Mouse (Mus musculus) testis, adult 2 months (tissue): ENCODE measurements around the gene Xk. TPM values are rescaled to one million over a fixed set of nuclear protein-coding genes. Genes with fewer than 3 reads are reported as not detected.

Source experiments
- H3K27ac ChIP-seq: fragments of 200-500 bp; 2 replicates; pipeline ENCODE4 v1.5.1; 2012; ENCODE audit warnings: low read depth, low read length; ENCODE audit not compliant: control insufficient read depth, insufficient read depth
- H3K27me3 ChIP-seq: fragments of 200-500 bp; 2 replicates; pipeline ENCODE4 v1.6.1; 2012; ENCODE audit warnings: mild to moderate bottlenecking, low read length, moderate library complexity; ENCODE audit not compliant: control insufficient read depth, insufficient read depth
- H3K36me3 ChIP-seq: fragments of 200-500 bp; 2 replicates; pipeline ENCODE4 v1.6.1; 2012; ENCODE audit warnings: mild to moderate bottlenecking, low read length; ENCODE audit not compliant: control insufficient read depth, insufficient read depth
- H3K4me1 ChIP-seq: fragments of 200-500 bp; 2 replicates; pipeline ENCODE4 v1.6.1; 2012; ENCODE audit warnings: low read length; ENCODE audit not compliant: control insufficient read depth, insufficient read depth
- H3K4me3 ChIP-seq: fragments of 200-500 bp; 2 replicates; pipeline ENCODE4 v1.5.1; 2012; ENCODE audit warnings: low read depth, mild to moderate bottlenecking, low read length, moderate library complexity, mixed read lengths; ENCODE audit not compliant: control insufficient read depth
- CTCF ChIP-seq: fragments of 200-500 bp; IDR thresholded peaks from 2 replicates; pipeline ENCODE4 v1.5.1; 2012; ENCODE audit warnings: low read depth, mild to moderate bottlenecking, inconsistent platforms, low read length, moderate library complexity; ENCODE audit not compliant: control insufficient read depth, insufficient read depth, insufficient replicate concordance
- POLR2A ChIP-seq: fragments of 200-500 bp; IDR thresholded peaks from 2 replicates; pipeline ENCODE4 v1.6.1; 2012; ENCODE audit warnings: low read depth, mild to moderate bottlenecking, inconsistent platforms, low read length, moderate library complexity; ENCODE audit not compliant: control insufficient read depth
- polyA plus RNA-seq: library from polyadenylated mRNA; depleted of rRNA; stranded (reverse); fragments of >200 nt; gene quantifications from 2 replicates; pipeline ENCODE4 v1.2.3, GENCODE M21; 2012; rRNA removed

The Xk gene
- 4.7 and 5.6 TPM in 2 replicates for polyA plus RNA-seq

GRCm38 (mm10) chrX:9272460-9273361, at the start of gene Xk:
TSS of gene Xk (plus strand) at chrX:9272756.
- Histone ChIP-seq H3K27me3 (no peaks in the 10 kb centered on the region), H3K36me3 (no peaks in the 10 kb centered on the region), H3K4me1 (no peaks in the 10 kb centered on the region), H3K27ac (peak within 1 kb of the TSS; percentile 97), H3K4me3 (peak within 1 kb of the TSS; percentile 86)
- TF ChIP-seq POLR2A: peak; percentile 13; the same call in 1 of the 2 replicates
- TF ChIP-seq CTCF: no peak

GRCm38 (mm10) chrX:9227105-9227504, 45.5 kb upstream of the Xk start:
- no peaks in the 10 kb centered on the region for H3K27me3 ChIP-seq

GRCm38 (mm10) chrX:9240737-9241591, 31.6 kb upstream of the Xk start:
- Histone ChIP-seq H3K27ac (no peak overlapping the region), H3K27me3 (no peaks in the 10 kb centered on the region), H3K4me1 (no peaks in the 10 kb centered on the region), H3K4me3 (no peak overlapping the region), H3K36me3 (no peaks in the 10 kb centered on the region)
- TF ChIP-seq POLR2A (no peak), CTCF (no peak)

More at GRCm38 (mm10) chrX:9227105-9227504, 45.5 kb upstream of the Xk start:
- no peak overlapping the region for H3K27ac ChIP-seq
- TF ChIP-seq POLR2A (no peak), CTCF (no peak)
- no peaks in the 10 kb centered on the region for H3K4me1 ChIP-seq
- no peaks in the 10 kb centered on the region for H3K36me3 ChIP-seq
- no peak overlapping the region for H3K4me3 ChIP-seq

- peak overlapping the region; percentile 25; the same call in 1 of the 2 replicates for H3K27ac ChIP-seq
- H3K27me3 ChIP-seq: no peaks in the 10 kb centered on the region
- H3K4me1 ChIP-seq: no peaks in the 10 kb centered on the region
- TF ChIP-seq CTCF (no peak), POLR2A (no peak)
- H3K36me3 ChIP-seq: no peaks in the 10 kb centered on the region
- no peak overlapping the region for H3K4me3 ChIP-seq
These were observed 29.1 kb upstream of the Xk start for GRCm38 (mm10) chrX:9243381-9243864.

GRCm38 (mm10) chrX:9244603-9245336, 27.8 kb upstream of the Xk start:
- Histone ChIP-seq H3K36me3 (no peaks in the 10 kb centered on the region), H3K4me1 (no peaks in the 10 kb centered on the region), H3K4me3 (no peak overlapping the region), H3K27me3 (no peaks in the 10 kb centered on the region), H3K27ac (no peak overlapping the region)
- TF ChIP-seq POLR2A: no peak
- TF ChIP-seq CTCF: no peak

GRCm38 (mm10) chrX:9248911-9249310, 23.6 kb upstream of the Xk start:
- Histone ChIP-seq H3K36me3 (no peaks in the 10 kb centered on the region), H3K27ac (no peak overlapping the region), H3K27me3 (no peaks in the 10 kb centered on the region), H3K4me3 (no peak overlapping the region), H3K4me1 (no peaks in the 10 kb centered on the region)
- TF ChIP-seq CTCF (no peak), POLR2A (no peak)

- Histone ChIP-seq H3K27me3 (no peaks in the 10 kb centered on the region), H3K4me3 (no peak overlapping the region), H3K4me1 (no peaks in the 10 kb centered on the region), H3K36me3 (no peaks in the 10 kb centered on the region), H3K27ac (no peak overlapping the region)
- no peak for TF ChIP-seq CTCF
- TF ChIP-seq POLR2A: no peak
These were observed 18.6 kb upstream of the Xk start for GRCm38 (mm10) chrX:9253990-9254389.
